Mouse (Mus musculus) layer of hippocampus, postnatal 14 days (tissue): ENCODE data around the gene Drp2. TPM values are rescaled to one million over a fixed set of nuclear protein-coding genes. Genes with fewer than 3 reads are reported as not detected.

Source experiments
- total RNA-seq, 2 experiments: library from RNA; stranded (reverse); gene quantifications; 2 replicates each; pipeline ENCODE4 v1.2.3; 2021

Drp2 gene
- total RNA-seq, 2 experiments from 2014 or later = 40.8 to 47.7 TPM

Other genes starting within 250 kb of the Drp2 start
- gene Xkrx, start 242.5 kb upstream of the Drp2 start, total RNA-seq = under 1 TPM; 0.50 to 0.65 TPM
- gene Arl13a, start 217.1 kb upstream of the Drp2 start, total RNA-seq = not detected
- gene Nox1, start 182.6 kb upstream of the Drp2 start, total RNA-seq = not detected
- 1 to 10 TPM; 5.9 to 6.8 TPM for gene Trmt2b, start 127.6 kb upstream of the Drp2 start, total RNA-seq
- gene Tmem35a, start 109.3 kb upstream of the Drp2 start, total RNA-seq = 10 to 100 TPM; 63.0 to 63.8 TPM
- gene Cenpi, start 96.5 kb upstream of the Drp2 start, total RNA-seq = 1 to 10 TPM; 1.6 to 2.1 TPM
- gene Taf7l, start 71.9 kb downstream of the Drp2 start, total RNA-seq = not detected
- gene Timm8a1, start 137.3 kb downstream of the Drp2 start, total RNA-seq = 10 to 100 TPM; 26.7 to 28.3 TPM
- 1 to 10 TPM in 1 of 2 experiments, under 1 TPM in 1; 0.90 to 1.6 TPM for gene Btk, start 179.0 kb downstream of the Drp2 start, total RNA-seq
- gene Rpl36a, start 181.1 kb downstream of the Drp2 start, total RNA-seq = 100 to 1,000 TPM; 134 to 163 TPM
- 1 to 10 TPM; 8.1 to 8.5 TPM for gene Gla, start 196.6 kb downstream of the Drp2 start, total RNA-seq
- 100 to 1,000 TPM; 140 to 142 TPM for gene Hnrnph2, start 196.6 kb downstream of the Drp2 start, total RNA-seq